Mouse (Mus musculus) ES-E14 (cell line): ENCODE results near the gene Get4.

Experiments
- ZC3H11A ChIP-seq: IDR thresholded peaks from 2 replicates; pipeline ENCODE4 v1.6.1; 2012; ENCODE audit warnings: low read depth, mild to moderate bottlenecking, inconsistent platforms, low read length, borderline replicate concordance
- ZNF384 ChIP-seq: IDR thresholded peaks from 2 replicates; pipeline ENCODE4 v1.6.1; 2012; ENCODE audit warnings: low read depth, low read length, inconsistent platforms

GRCm38 (mm10) chr5:139287787-139288186 is 35.7 kb downstream of the Get4 start:
- TF ChIP-seq ZC3H11A (no peak), ZNF384 (no peak)
